Mouse (Mus musculus): ENCODE measurements around the gene Unc5c.

- no peak for TF ChIP-seq CTCF (IDR thresholded peaks at IDR 0.05; ENCODE audit: low read depth)
- TF ChIP-seq EP300 (IDR thresholded peaks at IDR 0.05; ENCODE audit: low read depth), result no peak
These were observed 116.8 kb downstream of the Unc5c start for GRCm38 (mm10) chr3:141581892-141582214.
